ENCODE assay signal across 28 mouse cellular contexts in genomic region chr6:145035412-145035811, GRCm38 (mm10). TPM values are rescaled to one million over a fixed set of nuclear protein-coding genes. Genes with fewer than 3 reads are reported as not detected.
A peak's percentile ranks its signal among the peaks of the same experiment; 100 is the strongest.
DNase-seq lines count a peak whose midpoint lies in the region; TF ChIP-seq lines count a peak whose summit lies in the region.
"Had no signal": no experiment of that assay in that cellular context is flagged by ENCODE, and none has a peak within 500 bp of the region (broad histone marks: within the 10 kb centered on the region; RNA-seq: fewer than 3 reads in every experiment).

No protein-coding gene starts in this region.

- H3K4me3 ChIP-seq in testis, adult 2 months (ENCODE audit: control insufficient read depth, low read depth, low read length), result peak overlapping the region; percentile 10; the same call in 1 of the 2 replicates
- H3K4me3 ChIP-seq: embryonic facial prominence, embryonic 15.5 days; forebrain, embryonic 12.5 days; heart, adult 2 months; heart, embryonic 13.5 days; hindbrain, embryonic 10.5 days; hindbrain, embryonic 15.5 days; layer of hippocampus, adult 2 months; limb, embryonic 13.5 days; lung, embryonic 15.5 days; neural tube, embryonic 12.5 days had no signal

- DNase-seq in kidney, adult 11 months, result peak; percentile 45
- DNase-seq in kidney, adult 9 months, result no peak
- DNase-seq in testis, postnatal 10 days (ENCODE audit: low spot score), result no peak
- DNase-seq in adrenal gland, postnatal 14 days, result peak; percentile 76
- DNase-seq in urinary bladder, adult 2 months (ENCODE audit: low spot score), result no peak
- no peak for DNase-seq in adipocyte (ENCODE audit: low spot score)
- DNase-seq: cerebellum, adult 18-20 months; cerebellum, postnatal 10 days; forebrain, postnatal 0 days; heart, adult 2 months; heart, postnatal 10 days; kidney, postnatal 14 days; lung, postnatal 36 days; right cerebral cortex, adult 18-20 months; spleen, adult 18-20 months; thymus, adult 2 months; thymus, postnatal 36 days had no signal

- peaks cover 13% of the 10 kb centered on the region for H3K4me1 ChIP-seq in testis, adult 2 months (ENCODE audit: control insufficient read depth, insufficient read depth, low read length)
- H3K4me1 ChIP-seq: embryonic facial prominence, embryonic 15.5 days; heart, embryonic 13.5 days; hindbrain, embryonic 15.5 days; limb, embryonic 13.5 days; lung, embryonic 15.5 days had no signal

- no peaks in the 10 kb centered on the region for H3K36me3 ChIP-seq in testis, adult 2 months (ENCODE audit: control insufficient read depth, insufficient read depth, low read length)
- H3K36me3 ChIP-seq: embryonic facial prominence, embryonic 15.5 days; G1E; heart, embryonic 13.5 days; lung, embryonic 15.5 days had no signal

- no peak for TF ChIP-seq POLR2A in testis, adult 2 months (IDR thresholded peaks at IDR 0.05; ENCODE audit: control insufficient read depth, low read depth, low read length)

- no peak overlapping the region for H3K27ac ChIP-seq in testis, adult 2 months (ENCODE audit: control insufficient read depth, insufficient read depth, low read depth, low read length)
- H3K27ac ChIP-seq: embryonic facial prominence, embryonic 15.5 days; forebrain, embryonic 12.5 days; heart, adult 2 months; heart, embryonic 13.5 days; hindbrain, embryonic 10.5 days; hindbrain, embryonic 15.5 days; layer of hippocampus, adult 2 months; limb, embryonic 13.5 days; lung, embryonic 15.5 days; neural tube, embryonic 12.5 days had no signal

- TF ChIP-seq CTCF in testis, adult 2 months (IDR thresholded peaks at IDR 0.05; ENCODE audit: control insufficient read depth, insufficient read depth, insufficient replicate concordance, low read depth, low read length), result no peak

- no peaks in the 10 kb centered on the region for H3K27me3 ChIP-seq in testis, adult 2 months (ENCODE audit: control insufficient read depth, insufficient read depth, low read length)
- H3K27me3 ChIP-seq: embryonic facial prominence, embryonic 15.5 days; forebrain, embryonic 12.5 days; heart, embryonic 13.5 days; hindbrain, embryonic 15.5 days; limb, embryonic 13.5 days; lung, embryonic 15.5 days; neural tube, embryonic 12.5 days had no signal

RNA-seq across cellular contexts. Expression of gene Bcat1, which starts 40.6 kb away (rescaled TPM):
- polyA plus RNA-seq in testis, adult 2 months (2012; rRNA removed), result 0.19 and 0.21 TPM in 2 replicates
- total RNA-seq in adrenal gland, postnatal 14 days (2021), result 5.9 and 8.0 TPM in 2 replicates
- polyA plus RNA-seq in urinary bladder, adult 2 months (2012; rRNA removed), result 1.3 and 2.3 TPM in 2 replicates
- polyA plus RNA-seq: G1E had no signal

Comparison
In these comparisons a context has a peak if more than half of its experiments do, and no peak if none do; other contexts are left out.
1. DNase-seq: peak in kidney, adult 11 months (single experiment) and adrenal gland, postnatal 14 days (single experiment); none in kidney, adult 9 months (single experiment), testis, postnatal 10 days (single experiment), urinary bladder, adult 2 months (single experiment) and adipocyte (single experiment).